Mouse (Mus musculus) spleen, adult 2 months (tissue): Measurements from ENCODE around the gene Vrtn.

ENCODE experiments used
- CTCF ChIP-seq: fragments of 200-500 bp; IDR thresholded peaks from 2 replicates; pipeline ENCODE4 v1.5.1; 2011; ENCODE audit warnings: mild to moderate bottlenecking, inconsistent platforms; ENCODE audit not compliant: insufficient read depth, insufficient read length, insufficient replicate concordance; ENCODE audit errors: extremely low read depth
- POLR2A ChIP-seq: fragments of 200-500 bp; IDR thresholded peaks from 2 replicates; pipeline ENCODE4 v1.6.1; 2011; ENCODE audit warnings: low read depth, low read length, inconsistent platforms

DNA sequence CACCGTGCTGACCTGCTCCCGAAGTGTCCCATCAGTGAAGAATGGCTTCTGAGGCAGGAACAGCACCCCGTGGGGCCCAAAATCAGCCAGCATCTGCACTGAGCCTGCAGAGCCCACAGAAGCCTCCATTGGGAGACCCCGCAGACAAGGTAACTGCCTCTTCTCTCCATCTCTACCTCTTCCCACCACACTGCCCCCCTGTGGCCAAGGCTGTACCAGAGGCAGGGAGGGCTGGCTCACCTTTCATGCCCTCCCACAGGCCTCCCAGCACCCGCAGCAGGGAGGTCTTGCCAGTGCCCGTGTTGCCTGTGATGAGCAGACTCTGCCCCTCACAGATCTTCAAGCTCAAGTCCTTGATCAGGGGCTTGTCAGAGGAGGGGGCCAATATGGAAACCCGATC lies 35.0 kb upstream of the Vrtn start:
- TF ChIP-seq CTCF: peak; percentile 38; the same call in 1 of the 2 replicates
- no peak for TF ChIP-seq POLR2A
